Mouse (Mus musculus) thymus, adult 2 months (tissue): ENCODE measurements around the gene Rpsa.

Source experiments
- CTCF ChIP-seq: fragments of 200-500 bp; IDR thresholded peaks from 2 replicates; pipeline ENCODE4 v1.5.1; 2012; ENCODE audit warnings: mild to moderate bottlenecking, control low read depth, low read length, moderate library complexity, borderline replicate concordance; ENCODE audit not compliant: control insufficient read depth, poor library complexity, insufficient read depth; ENCODE audit errors: extremely low read depth
- POLR2A ChIP-seq: fragments of 200-500 bp; IDR thresholded peaks from 2 replicates; pipeline ENCODE4 v1.6.1; 2012; ENCODE audit warnings: mild to moderate bottlenecking, low read length, control low read depth, moderate library complexity; ENCODE audit not compliant: control insufficient read depth, poor library complexity, insufficient read depth; ENCODE audit errors: extremely low read depth

DNA sequence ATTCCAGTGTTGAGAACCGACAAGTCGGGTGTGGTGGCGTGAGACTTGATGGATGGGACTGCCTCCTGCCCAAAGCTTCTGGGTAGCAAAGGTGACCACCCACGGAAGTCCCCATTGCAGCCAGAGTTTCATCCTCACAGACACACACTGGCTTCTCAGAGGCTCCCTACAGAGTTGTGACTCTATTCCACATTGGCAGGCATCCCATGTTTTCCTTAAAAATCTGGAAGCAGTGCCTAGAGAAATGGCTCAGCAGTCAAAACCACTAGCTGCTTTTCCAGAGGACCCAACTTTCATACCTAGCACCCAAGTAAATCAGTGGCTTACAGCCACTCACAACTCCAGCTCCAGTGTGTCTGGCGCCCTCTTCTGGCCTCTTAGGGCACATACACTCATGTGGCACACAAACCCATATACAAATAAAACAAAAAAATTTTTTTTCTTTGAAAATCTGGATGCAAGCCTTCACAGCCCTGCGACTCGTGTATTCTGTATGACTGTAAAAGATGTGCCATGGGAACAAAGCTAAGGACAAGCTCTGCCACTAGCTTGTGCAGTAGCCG, 46.9 kb upstream of the Rpsa start:
- TF ChIP-seq CTCF: no peak
- TF ChIP-seq POLR2A: no peak
